In genomic region chr11:69757303-69758089, GRCm38 (mm10) we compare ENCODE assay signal across 1 mouse cellular context.
TF ChIP-seq lines count a peak whose summit lies in the region.

No protein-coding gene starts in this region.

TF ChIP-seq in CH12.LX, 34 proteins besides CTCF, POLR2A, EP300 and RAD21:
- TF ChIP-seq POLR2AphosphoS2 (IDR thresholded peaks at IDR 0.05; ENCODE audit: low read depth, low read length) = no peak
- no peak for TF ChIP-seq USF2 (conservative IDR thresholded peaks at IDR 0.05; ENCODE audit: low read depth, low read length)
- TF ChIP-seq MAFK (IDR thresholded peaks at IDR 0.05; ENCODE audit: insufficient replicate concordance, low read length) = no peak
- no peak; the same call in 1 of the 2 replicates for TF ChIP-seq ETS1 (conservative IDR thresholded peaks at IDR 0.05; ENCODE audit: low read depth, low read length)
- no peak for TF ChIP-seq E2F4 (IDR thresholded peaks at IDR 0.05; ENCODE audit: insufficient replicate concordance, low read depth, low read length)
- TF ChIP-seq UBTF (IDR thresholded peaks at IDR 0.05; ENCODE audit: low read depth, low read length) = peak; percentile 75
- no peak for TF ChIP-seq JUN (IDR thresholded peaks at IDR 0.05; ENCODE audit: insufficient read depth, low read depth, low read length)
- TF ChIP-seq HCFC1 (IDR thresholded peaks at IDR 0.05; ENCODE audit: low read depth, low read length) = no peak; the same call in 1 of the 2 replicates
- TF ChIP-seq NRF1 (IDR thresholded peaks at IDR 0.05; ENCODE audit: low read depth, low read length) = no peak
- TF ChIP-seq ZMIZ1 (IDR thresholded peaks at IDR 0.05; ENCODE audit: low read depth, low read length) = no peak
- no peak for TF ChIP-seq BHLHE40 (IDR thresholded peaks at IDR 0.05; ENCODE audit: low read depth, low read length)
- TF ChIP-seq JUND (conservative IDR thresholded peaks at IDR 0.05; ENCODE audit: low read depth, low read length) = 0 out of 2 replicates have a peak, but pooled peaks have one; percentile 4
- TF ChIP-seq MEF2A (IDR thresholded peaks at IDR 0.05; ENCODE audit: borderline replicate concordance, low read depth, low read length) = no peak
- peak; percentile 72 for TF ChIP-seq SIN3A (IDR thresholded peaks at IDR 0.05; ENCODE audit: low read length)
- TF ChIP-seq CHD1 (IDR thresholded peaks at IDR 0.05; ENCODE audit: low read depth, low read length) = peak; percentile 73
- TF ChIP-seq USF1 (IDR thresholded peaks at IDR 0.05; ENCODE audit: low read depth, low read length) = no peak
- no peak for TF ChIP-seq IRF4 (IDR thresholded peaks at IDR 0.05; ENCODE audit: low read depth, low read length)
- TF ChIP-seq SMC3 (IDR thresholded peaks at IDR 0.05; ENCODE audit: low read depth, low read length) = no peak
- no peak; the same call in 1 of the 2 replicates for TF ChIP-seq MAX (IDR thresholded peaks at IDR 0.05; ENCODE audit: low read length)
- TF ChIP-seq NELFE (IDR thresholded peaks at IDR 0.05; ENCODE audit: low read depth, low read length) = no peak
- peak; percentile 28; the same call in 1 of the 2 replicates for TF ChIP-seq MYC (IDR thresholded peaks at IDR 0.05; ENCODE audit: low read depth, low read length)
- 0 out of 2 replicates have a peak, but pooled peaks have one; percentile 20 for TF ChIP-seq KAT2A (IDR thresholded peaks at IDR 0.05; ENCODE audit: insufficient replicate concordance, low read length)
- TF ChIP-seq MXI1 (IDR thresholded peaks at IDR 0.05; ENCODE audit: low read depth, low read length) = peak; percentile 58; the same call in 1 of the 2 replicates
- peak; percentile 44 for TF ChIP-seq ELF1 (IDR thresholded peaks at IDR 0.05; ENCODE audit: low read depth, low read length)
- no peak for TF ChIP-seq TBP (conservative IDR thresholded peaks at IDR 0.05; ENCODE audit: low read depth, low read length)
- no peak for TF ChIP-seq CHD2 (IDR thresholded peaks at IDR 0.05; ENCODE audit: low read length)
- no peak for TF ChIP-seq ZKSCAN1 (IDR thresholded peaks at IDR 0.05; ENCODE audit: borderline replicate concordance, low read depth, low read length)
- TF ChIP-seq RCOR1 (conservative IDR thresholded peaks at IDR 0.05; ENCODE audit: low read depth, low read length) = peak; percentile 10; the same call in 1 of the 2 replicates
